Mouse (Mus musculus): Measurements from ENCODE around the gene Paip2b.
"Not testable (repeated sequence)": the region's sequence is repeated elsewhere in the genome, so short reads cannot be mapped to it uniquely, and the experiment has no call there.

Paip2b gene

DNA sequence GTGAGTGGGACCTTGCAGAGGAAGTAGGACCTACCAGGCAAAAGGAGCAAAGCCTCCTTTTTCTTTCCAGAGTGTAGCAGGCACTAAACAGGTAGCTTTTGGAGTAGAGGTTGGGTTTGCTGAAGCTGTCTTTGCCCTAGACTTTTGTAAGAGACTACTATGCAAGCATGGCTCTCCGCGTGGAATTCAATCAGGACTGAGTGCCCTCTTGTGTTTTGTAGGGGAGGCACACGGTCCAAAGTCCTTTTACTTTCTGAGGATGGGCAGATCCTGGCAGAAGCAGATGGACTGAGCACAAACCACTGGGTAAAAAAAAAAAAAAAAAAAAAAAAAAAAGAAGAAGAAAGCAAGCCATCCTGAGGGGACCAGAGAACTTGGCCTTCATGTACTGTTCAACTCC lies 34.9 kb downstream of the Paip2b start:
- no peak for DNase-seq

- no peak for DNase-seq
These were observed 36.0 kb downstream of the Paip2b start for GRCm38 (mm10) chr6:83795492-83795900.

GRCm38 (mm10) chr6:83794760-83795296 lies 36.7 kb downstream of the Paip2b start, which contains the start of gene Nagk:
Nagk (plus strand) TSS chr6:83794982.
- DNase-seq, result peak; percentile 94

DNA sequence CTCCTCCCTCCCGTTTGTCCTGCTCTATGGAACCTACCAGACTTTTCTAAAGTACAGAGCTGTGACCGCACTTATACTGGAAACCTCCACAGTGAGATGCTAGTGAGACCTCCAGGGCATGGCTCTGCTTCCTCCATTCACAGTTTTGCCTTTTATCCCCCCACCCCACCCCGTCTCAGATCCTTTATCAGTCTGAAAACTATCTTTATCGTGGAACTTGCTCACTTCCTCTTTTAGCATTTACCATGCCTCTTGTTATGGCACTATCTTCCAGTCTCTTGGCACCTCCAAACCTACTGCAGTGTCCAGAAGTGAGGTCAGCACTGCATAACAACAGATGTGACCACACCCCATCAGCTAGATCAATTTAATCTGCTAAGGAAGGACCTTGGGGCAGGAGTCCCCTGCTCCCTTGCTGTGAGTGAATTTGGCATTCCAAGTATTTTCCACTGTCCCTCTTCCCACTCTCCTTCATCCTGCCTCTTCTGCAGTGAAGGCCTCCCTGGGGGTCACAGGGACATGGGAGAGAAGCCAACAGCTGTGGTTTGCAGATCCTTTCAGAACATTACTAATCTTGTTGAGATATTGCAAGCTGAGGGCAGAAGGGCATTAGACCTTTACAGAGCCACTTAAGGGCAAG lies 40.2 kb downstream of the Paip2b start:
- DNase-seq, result no peak

GRCm38 (mm10) chr6:83790533-83790932 lies 41.0 kb downstream of the Paip2b start:
- DNase-seq, result not testable (repeated sequence)

GRCm38 (mm10) chr6:83788554-83788953 lies 43.0 kb downstream of the Paip2b start:
- no peak for DNase-seq

- DNase-seq, result no peak
These were observed 45.1 kb downstream of the Paip2b start for GRCm38 (mm10) chr6:83786426-83786825.

DNA sequence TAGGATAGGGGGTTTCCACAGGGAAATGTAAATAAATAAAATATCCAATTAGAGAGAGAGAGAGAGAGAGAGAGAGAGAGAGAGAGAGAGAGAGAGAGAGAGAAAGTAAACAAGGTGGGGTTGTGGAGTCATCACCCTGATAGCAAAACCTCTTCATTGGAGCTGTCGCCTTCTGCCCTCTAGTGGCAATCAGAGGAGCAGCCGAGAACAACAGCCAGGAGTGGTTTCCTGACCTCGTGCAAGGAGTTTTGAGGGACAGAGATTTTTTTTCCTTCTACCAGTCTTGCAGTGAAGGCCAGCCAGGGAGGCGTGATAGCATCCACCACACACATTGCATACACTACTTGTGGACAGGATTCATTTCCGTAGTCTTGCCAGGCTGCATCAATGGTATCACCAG lies 52.5 kb downstream of the Paip2b start:
- DNase-seq, result peak; percentile 66 to 70

- no peak for DNase-seq
These were observed 53.2 kb downstream of the Paip2b start for GRCm38 (mm10) chr6:83778306-83778705.

- DNase-seq, result peak; percentile 92 to 94
These were observed 55.8 kb downstream of the Paip2b start, which contains the start of gene Tex261 for GRCm38 (mm10) chr6:83775638-83776293. Tex261 (minus strand) TSS chr6:83775813.

DNA sequence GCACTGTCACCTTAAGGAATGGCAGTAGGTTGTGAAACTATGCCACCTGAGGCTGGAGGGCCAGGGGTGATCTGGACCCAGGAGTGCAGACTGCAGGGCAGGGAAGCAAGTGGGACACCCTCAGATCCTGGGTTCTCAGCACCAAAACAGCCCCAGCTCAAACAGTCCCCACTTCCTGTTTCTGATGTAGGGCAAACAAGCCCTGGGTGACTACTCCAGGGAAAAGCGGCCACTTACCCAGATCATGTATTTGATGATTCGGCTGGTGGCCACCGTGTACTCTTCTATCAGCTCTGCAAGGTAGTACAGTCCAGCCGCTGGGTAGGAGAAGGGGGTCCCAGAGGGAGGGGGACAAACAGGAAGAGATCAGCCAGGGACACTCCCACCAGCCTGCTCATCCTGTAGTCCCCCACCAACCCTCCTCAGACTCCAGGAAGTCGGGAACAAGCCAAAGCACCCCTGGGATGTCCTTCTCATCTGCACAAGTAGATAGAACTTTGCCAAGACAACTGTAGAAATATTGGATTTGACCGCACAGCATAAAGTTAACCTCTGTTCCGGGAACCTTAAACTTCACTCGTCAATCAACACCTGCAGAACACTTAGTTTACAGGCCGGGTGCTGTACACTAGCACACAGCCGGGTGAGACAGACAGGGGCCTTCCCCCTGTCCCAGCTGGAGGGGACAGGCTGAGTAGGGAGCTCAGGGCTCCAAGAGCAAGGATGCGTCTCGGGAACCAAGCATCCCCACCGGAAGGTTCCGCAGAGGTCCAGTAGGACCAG lies 56.6 kb downstream of the Paip2b start:
- peak; percentile 34 to 36 for DNase-seq

GRCm38 (mm10) chr6:83774126-83774525 lies 57.4 kb downstream of the Paip2b start:
- no peak for DNase-seq

DNA sequence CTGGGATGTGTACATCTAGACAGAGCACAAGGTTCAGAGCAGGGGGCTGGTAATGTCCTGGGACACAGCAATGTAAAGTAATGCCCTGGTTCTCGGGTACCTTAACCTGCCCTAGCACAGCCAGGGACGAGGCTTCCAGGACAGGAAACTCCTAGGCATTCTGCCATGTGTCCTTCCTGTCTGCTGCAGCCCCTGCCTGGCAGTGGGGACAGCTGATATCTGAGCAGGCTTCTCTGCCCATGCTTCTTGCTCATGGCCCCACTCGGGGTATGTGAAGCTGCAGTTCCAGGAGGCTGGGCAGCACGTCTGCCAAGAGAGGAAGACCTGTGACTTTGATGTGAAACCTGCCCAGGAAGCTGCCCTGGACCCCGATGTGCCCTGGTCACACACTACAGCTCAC lies 63.1 kb downstream of the Paip2b start:
- DNase-seq, result no peak

DNA sequence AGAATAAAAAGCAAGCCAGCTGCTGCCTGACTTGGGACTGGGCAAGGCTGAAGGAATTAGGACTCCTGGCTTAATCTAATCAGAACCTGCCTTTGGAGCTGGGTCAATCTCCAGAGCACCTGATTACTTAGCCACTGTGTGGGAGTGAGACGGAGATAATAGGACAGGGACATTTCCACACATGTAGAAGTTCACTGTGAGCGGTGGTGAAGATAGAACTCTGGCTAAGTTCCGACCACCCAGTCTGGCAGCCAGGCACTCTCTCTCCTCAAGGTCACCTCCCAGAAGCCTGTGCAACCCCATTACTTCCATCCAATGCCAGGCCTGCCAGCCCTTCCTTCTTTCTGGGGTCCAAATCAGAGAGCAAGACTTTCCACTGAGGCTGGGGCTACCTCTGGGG lies 64.6 kb downstream of the Paip2b start:
- no peak for DNase-seq

DNA sequence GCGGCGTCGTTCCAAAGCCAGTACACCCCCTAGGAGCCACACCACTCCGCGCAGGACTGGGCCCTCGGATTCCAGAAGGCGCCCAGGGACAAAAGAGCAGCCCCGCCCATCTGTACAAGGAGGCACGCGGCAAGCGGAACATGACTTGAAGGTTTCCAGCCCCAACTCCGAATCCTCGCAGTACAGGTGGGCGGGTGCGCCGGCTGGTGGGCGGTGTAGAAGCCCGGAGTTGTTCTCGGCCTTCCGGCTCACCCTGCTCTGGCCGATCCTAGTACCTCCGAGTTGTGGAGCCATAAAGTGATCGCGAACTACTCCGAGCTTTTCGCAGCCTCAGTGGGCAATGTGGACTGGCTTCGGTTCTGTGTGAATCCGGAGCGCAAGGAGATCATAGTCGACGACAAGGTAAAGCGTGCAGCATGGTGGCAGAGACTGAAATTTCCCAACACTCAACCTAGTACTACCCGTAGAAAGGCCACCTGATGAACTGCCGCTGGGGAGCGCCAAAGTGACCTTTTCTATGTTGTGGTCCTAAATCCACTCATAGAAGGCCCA lies 68.6 kb downstream of the Paip2b start:
- DNase-seq, result no peak

DNA sequence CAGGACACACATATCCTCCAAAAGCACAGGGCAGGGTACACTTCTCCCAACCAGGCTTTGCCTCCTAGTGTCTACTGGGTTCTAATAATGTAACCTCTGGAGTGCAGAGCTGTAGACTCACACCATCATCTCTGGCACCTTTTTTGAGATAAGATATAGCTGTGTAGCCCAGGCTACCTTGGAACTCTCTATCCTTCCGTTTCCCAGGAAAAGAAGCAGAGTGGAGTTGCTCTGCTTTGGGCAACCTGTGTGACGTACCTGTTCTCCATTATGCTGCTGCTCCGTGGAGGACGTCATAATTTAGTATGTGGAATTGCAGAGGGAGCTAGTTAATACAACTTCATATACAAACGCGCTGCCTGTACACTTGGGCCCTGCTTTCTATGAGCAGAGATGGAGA lies 69.2 kb downstream of the Paip2b start, which contains the start of gene Ankrd53:
Gene Ankrd53, plus strand, starts transcription at position 301 of the 400 bp plus-strand sequence.
- no peak for DNase-seq

GRCm38 (mm10) chr6:83756051-83756450 lies 75.5 kb downstream of the Paip2b start:
- no peak for DNase-seq
